Mouse (Mus musculus) limb, embryonic 12.5 days (tissue): ENCODE data around the gene Ddx27. TPM values are rescaled to one million over a fixed set of nuclear protein-coding genes. Genes with fewer than 3 reads are reported as not detected.
"Not testable (repeated sequence)": the region's sequence is repeated elsewhere in the genome, so short reads cannot be mapped to it uniquely, and the experiment has no call there.

Source experiments
- ATAC-seq: fragments of 200-750 bp; cut with Nextera tagmentation; 2 replicates; pipeline ENCODE4 v1.8.0; 2017; ENCODE audit warnings: low read depth, moderate TSS enrichment; ENCODE audit not compliant: insufficient number of reproducible peaks, insufficient read depth, low FRiP score, low TSS enrichment
- H3K27ac ChIP-seq: fragments of 300-500 bp; sonication (generic); 2 replicates; pipeline ENCODE4 v1.5.1; 2016; ENCODE audit warnings: mild to moderate bottlenecking, moderate library complexity
- H3K27me3 ChIP-seq: fragments of 300-500 bp; sonication (generic); 2 replicates; pipeline ENCODE4 v1.6.1; 2016; ENCODE audit warnings: mild to moderate bottlenecking, moderate library complexity
- H3K36me3 ChIP-seq: fragments of 300-500 bp; sonication (generic); 2 replicates; pipeline ENCODE4 v1.6.1; 2016; ENCODE audit warnings: mild to moderate bottlenecking, moderate library complexity
- H3K4me1 ChIP-seq: fragments of 300-500 bp; sonication (generic); replicated peaks from 2 replicates; pipeline ENCODE4 v1.6.1; 2016
- H3K4me2 ChIP-seq: fragments of 300-500 bp; sonication (generic); 2 replicates; pipeline ENCODE4 v1.6.1; 2016; ENCODE audit warnings: mild to moderate bottlenecking, moderate library complexity
- H3K4me3 ChIP-seq: fragments of 300-500 bp; sonication (generic); replicated peaks from 2 replicates; pipeline ENCODE4 v1.5.1; 2016; ENCODE audit warnings: mild to moderate bottlenecking
- H3K9ac ChIP-seq: fragments of 300-500 bp; sonication (generic); replicated peaks from 2 replicates; pipeline ENCODE4 v1.6.1; 2016; ENCODE audit warnings: mild to moderate bottlenecking, moderate library complexity
- H3K9me3 ChIP-seq: fragments of 300-500 bp; sonication (generic); 2 replicates; pipeline ENCODE4 v1.6.1; 2016; ENCODE audit warnings: mild to moderate bottlenecking, moderate library complexity
- WGBS: fragments of 180-500 bp; shearing (Covaris S2); methylation state at CpG from one replicate; pipeline ENCODE4 v1.1.7; 2016; 5-methylcytosine and 5-hydroxymethylcytosine counted together
- polyA plus RNA-seq: library from polyadenylated mRNA; unstranded; fragments of >200 nt; fragmentation: Nextera tagmentation; extraction: Ambion mirVana; gene quantifications from 2 replicates; pipeline ENCODE4 v1.2.1, GENCODE M21; 2016

The Ddx27 gene
- polyA plus RNA-seq, 1 experiment from 2014 or later = 62.8 TPM

- peak within 1 kb of the TSS; percentile 98 for H3K4me2 ChIP-seq
- no peaks in the 10 kb centered on the region for H3K36me3 ChIP-seq
- no peaks in the 10 kb centered on the region for H3K27me3 ChIP-seq
- H3K4me3 ChIP-seq = peak within 1 kb of the TSS; percentile 100
- WGBS = under 1% methylated on average over 87 of the region's 88 CpGs
- H3K9ac ChIP-seq = peak within 1 kb of the TSS; percentile 98
- ATAC-seq = peak; percentile 99
- peak within 1 kb of the TSS; percentile 99 for H3K27ac ChIP-seq
- peaks cover 42% of the 10 kb centered on the region for H3K4me1 ChIP-seq
- no peaks in the 10 kb centered on the region for H3K9me3 ChIP-seq
These were observed 19.0 kb upstream of the Ddx27 start, which contains the start of gene Stau1 for GRCm38 (mm10) chr2:166995796-166996532. Gene Stau1, minus strand, starts transcription at chr2:166996299.

GRCm38 (mm10) chr2:166996533-166996894, 18.5 kb upstream of the Ddx27 start:
- Histone ChIP-seq H3K4me2 (peak overlapping the region; percentile 57), H3K36me3 (no peaks in the 10 kb centered on the region), H3K4me1 (peaks cover 37% of the 10 kb centered on the region), H3K27me3 (no peaks in the 10 kb centered on the region), H3K27ac (peak overlapping the region; percentile 99), H3K9ac (peak overlapping the region; percentile 60), H3K9me3 (no peaks in the 10 kb centered on the region), H3K4me3 (peak overlapping the region; percentile 100)
- 39% methylated on average over 8 of the region's 8 CpGs for WGBS
- ATAC-seq = peak; percentile 27; the same call in 1 of the 2 replicates

- no peak for ATAC-seq
- no peaks in the 10 kb centered on the region for H3K27me3 ChIP-seq
- no peak overlapping the region for H3K9ac ChIP-seq
- 0 out of 2 replicates have a peak, but pooled peaks cover 3% of the 10 kb centered on the region for H3K4me1 ChIP-seq
- H3K27ac ChIP-seq = no peak overlapping the region
- no peaks in the 10 kb centered on the region for H3K9me3 ChIP-seq
- no peak overlapping the region for H3K4me3 ChIP-seq
- WGBS = 53% methylated on average over 9 of the region's 9 CpGs
- no peaks in the 10 kb centered on the region for H3K36me3 ChIP-seq
- no peak overlapping the region for H3K4me2 ChIP-seq
These were observed 13.5 kb upstream of the Ddx27 start for GRCm38 (mm10) chr2:167001486-167001885.

- no peak overlapping the region for H3K4me2 ChIP-seq
- H3K4me3 ChIP-seq = no peak overlapping the region
- ATAC-seq = no peak
- H3K9ac ChIP-seq = no peak overlapping the region
- no peaks in the 10 kb centered on the region for H3K36me3 ChIP-seq
- no peaks in the 10 kb centered on the region for H3K4me1 ChIP-seq
- H3K9me3 ChIP-seq = no peaks in the 10 kb centered on the region
- no peak overlapping the region for H3K27ac ChIP-seq
- WGBS = 41% methylated on average over 8 of the region's 8 CpGs
- H3K27me3 ChIP-seq = no peaks in the 10 kb centered on the region
These were observed 10.7 kb upstream of the Ddx27 start for GRCm38 (mm10) chr2:167004099-167004854.

- ATAC-seq = no peak
- H3K27ac ChIP-seq = no peak overlapping the region
- no peak overlapping the region for H3K4me3 ChIP-seq
- H3K9me3 ChIP-seq = no peaks in the 10 kb centered on the region
- 91% methylated on average over 2 of the region's 2 CpGs for WGBS
- no peak overlapping the region for H3K9ac ChIP-seq
- H3K27me3 ChIP-seq = 0 out of 2 replicates have a peak, but pooled peaks cover 3% of the 10 kb centered on the region
- no peaks in the 10 kb centered on the region for H3K4me1 ChIP-seq
- no peaks in the 10 kb centered on the region for H3K36me3 ChIP-seq
- no peak overlapping the region for H3K4me2 ChIP-seq
These were observed 8.6 kb upstream of the Ddx27 start for GRCm38 (mm10) chr2:167006355-167006754.

- Histone ChIP-seq H3K27ac (no peak overlapping the region), H3K27me3 (0 out of 2 replicates have a peak, but pooled peaks cover 3% of the 10 kb centered on the region), H3K9ac (no peak overlapping the region; the same call in 1 of the 2 replicates), H3K36me3 (no peaks in the 10 kb centered on the region), H3K4me2 (no peak overlapping the region), H3K4me3 (no peak overlapping the region), H3K9me3 (no peaks in the 10 kb centered on the region), H3K4me1 (no peaks in the 10 kb centered on the region)
- no peak for ATAC-seq
- WGBS = 76% methylated on average over 13 of the region's 13 CpGs
These were observed 7.9 kb upstream of the Ddx27 start for GRCm38 (mm10) chr2:167007001-167007491.

- not testable (repeated sequence) for H3K27me3 ChIP-seq, H3K27ac ChIP-seq, H3K4me1 ChIP-seq, H3K9me3 ChIP-seq, H3K9ac ChIP-seq, H3K36me3 ChIP-seq, ATAC-seq, H3K4me3 ChIP-seq, H3K4me2 ChIP-seq
- WGBS = 79% methylated on average over 4 of the region's 4 CpGs
These were observed 7.4 kb upstream of the Ddx27 start for GRCm38 (mm10) chr2:167007565-167007964.

- ATAC-seq = no peak
- no peak overlapping the region for H3K27ac ChIP-seq
- H3K4me2 ChIP-seq = no peak overlapping the region
- no peaks in the 10 kb centered on the region for H3K4me1 ChIP-seq
- no peaks in the 10 kb centered on the region for H3K9me3 ChIP-seq
- 0 out of 2 replicates have a peak, but pooled peaks cover 3% of the 10 kb centered on the region for H3K27me3 ChIP-seq
- 79% methylated on average over 4 of the region's 4 CpGs for WGBS
- no peak overlapping the region for H3K4me3 ChIP-seq
- no peak overlapping the region for H3K9ac ChIP-seq
- H3K36me3 ChIP-seq = no peaks in the 10 kb centered on the region
These were observed 5.5 kb upstream of the Ddx27 start for GRCm38 (mm10) chr2:167009483-167009882.

- Histone ChIP-seq H3K4me3 (no peak overlapping the region), H3K9ac (no peak overlapping the region), H3K36me3 (no peaks in the 10 kb centered on the region), H3K27ac (no peak overlapping the region), H3K4me1 (peaks cover under 1% of the 10 kb centered on the region), H3K9me3 (no peaks in the 10 kb centered on the region), H3K27me3 (0 out of 2 replicates have a peak, but pooled peaks cover 3% of the 10 kb centered on the region), H3K4me2 (no peak overlapping the region)
- WGBS = 87% methylated on average over 3 of the region's 3 CpGs
- ATAC-seq = no peak
These were observed 4.4 kb upstream of the Ddx27 start for GRCm38 (mm10) chr2:167010546-167010945.

GRCm38 (mm10) chr2:167015382-167015718, 357 bp downstream of the Ddx27 start:
- no peaks in the 10 kb centered on the region for H3K27me3 ChIP-seq
- H3K4me3 ChIP-seq = peak overlapping the region; percentile 93
- peaks cover 29% of the 10 kb centered on the region for H3K36me3 ChIP-seq
- H3K4me1 ChIP-seq = peaks cover 14% of the 10 kb centered on the region
- no peaks in the 10 kb centered on the region for H3K9me3 ChIP-seq
- peak overlapping the region; percentile 86 for H3K9ac ChIP-seq
- peak overlapping the region; percentile 99 for H3K4me2 ChIP-seq
- WGBS = 0% methylated on average over 19 of the region's 21 CpGs
- H3K27ac ChIP-seq = peak overlapping the region; percentile 78; the same call in 1 of the 2 replicates
- ATAC-seq = peak; percentile 21; the same call in 1 of the 2 replicates

- peaks cover 67% of the 10 kb centered on the region for H3K36me3 ChIP-seq
- 92% methylated on average over 10 of the region's 10 CpGs for WGBS
- H3K9ac ChIP-seq = no peak overlapping the region
- H3K4me3 ChIP-seq = no peak overlapping the region
- peaks cover 14% of the 10 kb centered on the region for H3K4me1 ChIP-seq
- no peaks in the 10 kb centered on the region for H3K9me3 ChIP-seq
- H3K27me3 ChIP-seq = no peaks in the 10 kb centered on the region
- H3K27ac ChIP-seq = no peak overlapping the region
- ATAC-seq = no peak
- H3K4me2 ChIP-seq = no peak overlapping the region
These were observed 4.4 kb downstream of the Ddx27 start for GRCm38 (mm10) chr2:167019396-167019795.
